Mouse (Mus musculus): Measurements from ENCODE around the gene 2310061I04Rik. TPM values are rescaled to one million over a fixed set of nuclear protein-coding genes. Genes with fewer than 3 reads are reported as not detected.

Gene 2310061I04Rik
- total and polyA plus RNA-seq, 3 experiments = 99.4 to 176 (median 116) TPM

DNA sequence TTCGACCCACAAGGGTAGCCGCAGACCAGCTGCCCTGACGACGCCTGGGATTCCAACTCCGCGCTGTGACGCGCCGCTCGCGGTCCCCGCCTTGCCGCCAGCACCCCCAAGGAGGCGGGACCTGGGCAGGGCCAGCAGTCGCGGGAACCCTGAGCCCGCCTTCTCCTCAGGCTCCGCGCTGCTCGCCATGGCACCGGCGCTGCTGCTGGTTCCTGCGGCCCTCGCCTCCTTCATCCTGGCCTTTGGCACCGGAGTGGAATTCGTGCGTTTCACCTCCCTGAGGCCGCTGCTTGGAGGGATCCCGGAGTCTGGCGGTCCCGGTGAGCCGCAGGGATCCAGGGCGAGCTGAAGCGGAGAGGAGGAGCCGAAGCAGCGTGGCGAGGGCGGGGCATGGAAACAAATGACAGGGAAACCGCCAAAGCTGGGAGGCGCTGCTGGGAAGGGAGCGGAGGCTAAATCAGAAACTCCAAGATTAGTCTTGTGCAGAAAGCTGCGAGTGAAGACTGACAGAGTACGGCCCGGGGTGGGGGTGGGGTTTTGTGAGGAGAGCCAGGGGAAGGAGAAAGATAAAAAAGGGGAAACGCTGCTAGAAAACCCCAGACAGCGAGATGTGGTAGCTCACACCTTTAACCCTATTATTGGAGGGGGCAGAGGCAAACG is 35.9 kb downstream of the 2310061I04Rik start, which contains the start of gene Nrm:
Gene Nrm, plus strand, starts transcription at position 121 of the 660 bp plus-strand sequence.
- Histone ChIP-seq H3K36me3 (ENCODE audit: control insufficient read depth, insufficient read depth, low read length) (no peaks in the 10 kb centered on the region), H3K27me3 (ENCODE audit: control insufficient read depth, insufficient read depth, low read length) (no peaks in the 10 kb centered on the region), H3K9ac (ENCODE audit: low read depth, low read length) (peak within 1 kb of the TSS; percentile 83), H3K79me2 (replicated peaks; ENCODE audit: control insufficient read depth, insufficient read depth, low read length) (no peaks in the 10 kb centered on the region), H3K4me3 (peak within 1 kb of the TSS; percentile 99), H3K4me1 (ENCODE audit: control insufficient read depth, insufficient read depth, low read length) (peaks cover 7% of the 10 kb centered on the region), H3K27ac (peak within 1 kb of the TSS; percentile 88)
- intact Hi-C loops (cut with DNase I) = loop anchor here (1.0 kb wide), 1 partner anchor 11 kb away; no protein-coding TSS in a partner anchor
- WGBS = under 1% methylated on average over 47 of the region's 47 CpGs
- DNase-seq = peak; percentile 95 to 96
- TF ChIP-seq CTCF (IDR thresholded peaks at IDR 0.05) (peak; percentile 64), POLR2A (IDR thresholded peaks at IDR 0.05; ENCODE audit: insufficient read depth, low read depth, low read length) (peak; percentile 66), EP300 (IDR thresholded peaks at IDR 0.05; ENCODE audit: insufficient read depth, low read depth, low read length) (peak; percentile 14; the same call in 1 of the 2 replicates)

- no peak for TF ChIP-seq CTCF (IDR thresholded peaks at IDR 0.05)
- TF ChIP-seq POLR2A (IDR thresholded peaks at IDR 0.05; ENCODE audit: insufficient read depth, low read depth, low read length) = no peak
- no peak for TF ChIP-seq EP300 (IDR thresholded peaks at IDR 0.05; ENCODE audit: insufficient read depth, low read depth, low read length)
- Histone ChIP-seq H3K79me2 (replicated peaks; ENCODE audit: control insufficient read depth, insufficient read depth, low read length) (no peaks in the 10 kb centered on the region), H3K36me3 (ENCODE audit: control insufficient read depth, insufficient read depth, low read length) (no peaks in the 10 kb centered on the region), H3K4me3 (peak overlapping the region; percentile 99), H3K9ac (ENCODE audit: low read depth, low read length) (peak overlapping the region; percentile 83; the same call in 1 of the 2 replicates), H3K4me1 (ENCODE audit: control insufficient read depth, insufficient read depth, low read length) (peaks cover 7% of the 10 kb centered on the region), H3K27ac (peak overlapping the region; percentile 88), H3K27me3 (ENCODE audit: control insufficient read depth, insufficient read depth, low read length) (no peaks in the 10 kb centered on the region)
- WGBS = 5% methylated on average over 12 of the region's 12 CpGs
- DNase-seq = no peak
- intact Hi-C loops (cut with DNase I) = loop anchor here (1.0 kb wide), 1 partner anchor 11 kb away; no protein-coding TSS in a partner anchor
Observed at GRCm38 (mm10) chr17:35860831-35861197, 36.4 kb downstream of the 2310061I04Rik start.

GRCm38 (mm10) chr17:35859835-35860234 is 37.4 kb downstream of the 2310061I04Rik start:
- intact Hi-C loops (cut with DNase I) = no loop called here

GRCm38 (mm10) chr17:35859371-35859770 is 37.9 kb downstream of the 2310061I04Rik start:
- 91% methylated on average over 1 of the region's 1 CpGs for WGBS
- intact Hi-C loops (cut with DNase I) = no loop called here
- Histone ChIP-seq H3K4me1 (ENCODE audit: control insufficient read depth, insufficient read depth, low read length) (peaks cover 1% of the 10 kb centered on the region; the same call in 1 of the 2 replicates), H3K79me2 (replicated peaks; ENCODE audit: control insufficient read depth, insufficient read depth, low read length) (no peaks in the 10 kb centered on the region), H3K36me3 (ENCODE audit: control insufficient read depth, insufficient read depth, low read length) (no peaks in the 10 kb centered on the region), H3K9ac (ENCODE audit: low read depth, low read length) (no peak overlapping the region), H3K4me3 (no peak overlapping the region), H3K27me3 (ENCODE audit: control insufficient read depth, insufficient read depth, low read length) (no peaks in the 10 kb centered on the region), H3K27ac (no peak overlapping the region)
- no peak for DNase-seq
- no peak for TF ChIP-seq POLR2A (IDR thresholded peaks at IDR 0.05; ENCODE audit: insufficient read depth, low read depth, low read length)
- TF ChIP-seq CTCF (IDR thresholded peaks at IDR 0.05) = no peak
- TF ChIP-seq EP300 (IDR thresholded peaks at IDR 0.05; ENCODE audit: insufficient read depth, low read depth, low read length) = no peak

More at GRCm38 (mm10) chr17:35859835-35860234, 37.4 kb downstream of the 2310061I04Rik start:
- H3K27me3 ChIP-seq (ENCODE audit: control insufficient read depth, insufficient read depth, low read length) = no peaks in the 10 kb centered on the region
- H3K79me2 ChIP-seq (replicated peaks; ENCODE audit: control insufficient read depth, insufficient read depth, low read length) = no peaks in the 10 kb centered on the region
- H3K36me3 ChIP-seq (ENCODE audit: control insufficient read depth, insufficient read depth, low read length) = no peaks in the 10 kb centered on the region
- DNase-seq = no peak
- TF ChIP-seq EP300 (IDR thresholded peaks at IDR 0.05; ENCODE audit: insufficient read depth, low read depth, low read length) = no peak
- no peak for TF ChIP-seq CTCF (IDR thresholded peaks at IDR 0.05)
- no peak for TF ChIP-seq POLR2A (IDR thresholded peaks at IDR 0.05; ENCODE audit: insufficient read depth, low read depth, low read length)
- peaks cover 5% of the 10 kb centered on the region for H3K4me1 ChIP-seq (ENCODE audit: control insufficient read depth, insufficient read depth, low read length)
- no peak overlapping the region for H3K4me3 ChIP-seq
- no peak overlapping the region for H3K27ac ChIP-seq
- no peak overlapping the region for H3K9ac ChIP-seq (ENCODE audit: low read depth, low read length)
- 56% methylated on average over 2 of the region's 2 CpGs for WGBS

DNA sequence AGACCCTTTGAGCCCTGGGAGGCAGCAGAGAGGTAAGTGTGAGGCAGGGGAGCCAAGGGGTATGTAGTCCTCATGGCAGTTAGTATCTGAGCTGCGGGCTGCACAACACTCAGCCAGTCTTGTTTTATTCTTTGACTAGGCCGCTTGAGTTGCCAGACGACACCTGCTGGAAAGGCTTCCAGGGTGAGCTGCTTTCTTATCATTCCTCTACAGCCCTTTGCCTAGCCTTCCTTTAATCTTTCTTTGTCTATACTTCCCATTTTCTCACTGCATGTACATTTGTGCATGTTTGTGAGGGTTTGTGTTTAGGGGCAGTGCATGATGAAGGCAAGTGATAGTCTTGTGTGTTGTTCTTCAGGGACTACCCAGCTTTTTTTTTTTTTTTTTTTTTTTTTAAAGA is 46.3 kb downstream of the 2310061I04Rik start:
- DNase-seq = no peak
- Histone ChIP-seq H3K4me3 (no peak overlapping the region), H3K36me3 (ENCODE audit: control insufficient read depth, insufficient read depth, low read length) (no peaks in the 10 kb centered on the region), H3K27ac (no peak overlapping the region), H3K9ac (ENCODE audit: low read depth, low read length) (no peak overlapping the region), H3K4me1 (ENCODE audit: control insufficient read depth, insufficient read depth, low read length) (no peaks in the 10 kb centered on the region), H3K79me2 (replicated peaks; ENCODE audit: control insufficient read depth, insufficient read depth, low read length) (no peaks in the 10 kb centered on the region), H3K27me3 (ENCODE audit: control insufficient read depth, insufficient read depth, low read length) (no peaks in the 10 kb centered on the region)
- WGBS = 89% methylated on average over 3 of the region's 3 CpGs
- TF ChIP-seq CTCF (IDR thresholded peaks at IDR 0.05) (no peak), EP300 (IDR thresholded peaks at IDR 0.05; ENCODE audit: insufficient read depth, low read depth, low read length) (no peak), POLR2A (IDR thresholded peaks at IDR 0.05; ENCODE audit: insufficient read depth, low read depth, low read length) (no peak)
- intact Hi-C loops (cut with DNase I) = no loop called here

DNA sequence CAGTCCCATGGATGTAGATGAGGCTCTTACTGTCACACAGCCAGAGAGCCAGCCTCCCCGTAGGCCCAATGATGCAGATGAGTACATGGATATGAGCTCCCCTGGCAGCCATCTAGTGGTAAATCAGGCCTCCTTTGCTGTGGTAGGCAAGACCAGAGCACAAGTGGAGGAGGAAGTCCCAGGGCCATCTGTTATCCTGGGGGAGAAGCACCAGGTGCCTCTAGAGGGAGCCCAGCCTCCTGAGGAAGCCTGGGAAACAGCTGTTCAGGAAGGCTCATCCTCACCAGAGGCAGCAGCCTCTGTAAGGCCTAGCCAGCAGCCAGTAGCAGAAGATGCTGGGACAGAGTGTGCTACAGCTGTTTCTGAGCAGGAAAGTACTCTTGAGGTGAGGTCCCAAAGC is 49.1 kb downstream of the 2310061I04Rik start:
- intact Hi-C loops (cut with DNase I) = no loop called here
- no peaks in the 10 kb centered on the region for H3K4me1 ChIP-seq (ENCODE audit: control insufficient read depth, insufficient read depth, low read length)
- no peaks in the 10 kb centered on the region for H3K27me3 ChIP-seq (ENCODE audit: control insufficient read depth, insufficient read depth, low read length)
- H3K9ac ChIP-seq (ENCODE audit: low read depth, low read length) = no peak overlapping the region
- no peaks in the 10 kb centered on the region for H3K79me2 ChIP-seq (replicated peaks; ENCODE audit: control insufficient read depth, insufficient read depth, low read length)
- 39% methylated on average over 1 of the region's 1 CpGs for WGBS
- H3K27ac ChIP-seq = no peak overlapping the region
- no peaks in the 10 kb centered on the region for H3K36me3 ChIP-seq (ENCODE audit: control insufficient read depth, insufficient read depth, low read length)
- no peak for DNase-seq
- no peak overlapping the region for H3K4me3 ChIP-seq
- TF ChIP-seq POLR2A (IDR thresholded peaks at IDR 0.05; ENCODE audit: insufficient read depth, low read depth, low read length) (no peak), CTCF (IDR thresholded peaks at IDR 0.05) (peak; percentile 60), EP300 (IDR thresholded peaks at IDR 0.05; ENCODE audit: insufficient read depth, low read depth, low read length) (0 out of 2 replicates have a peak, but pooled peaks have one; percentile 34)

All from heart, adult 2 months (tissue).